Mouse (Mus musculus) hindbrain, embryonic 10.5 days (tissue): ENCODE measurements around the gene Celf2. TPM values are rescaled to one million over a fixed set of nuclear protein-coding genes. Genes with fewer than 3 reads are reported as not detected.
A peak's percentile ranks its signal among the peaks of the same experiment; 100 is the strongest.
"Not testable (repeated sequence)": the region's sequence is repeated elsewhere in the genome, so short reads cannot be mapped to it uniquely, and the experiment has no call there.

Experiments used
- DNase-seq: peaks from one replicate; pipeline ENCODE4 v3.0.0-alpha.2; 2017; ENCODE audit warnings: low spot score
- H3K27ac ChIP-seq: fragments of 300-500 bp; sonication (generic); 2 replicates; pipeline ENCODE4 v1.5.1; 2016; ENCODE audit warnings: mild to moderate bottlenecking, moderate library complexity
- H3K27me3 ChIP-seq: fragments of 300-500 bp; sonication (generic); 2 replicates; pipeline ENCODE4 v1.6.1; 2016; ENCODE audit warnings: mild to moderate bottlenecking; ENCODE audit not compliant: poor library complexity, insufficient read depth, severe bottlenecking
- H3K36me3 ChIP-seq: fragments of 300-500 bp; sonication (generic); 2 replicates; pipeline ENCODE4 v1.6.1; 2016; ENCODE audit warnings: mild to moderate bottlenecking, moderate library complexity
- H3K4me1 ChIP-seq: fragments of 300-500 bp; sonication (generic); replicated peaks from 2 replicates; pipeline ENCODE4 v1.6.1; 2016; ENCODE audit warnings: mild to moderate bottlenecking
- H3K4me3 ChIP-seq: fragments of 300-500 bp; sonication (generic); 2 replicates; pipeline ENCODE4 v1.5.1; 2016; ENCODE audit warnings: mild to moderate bottlenecking, moderate library complexity
- H3K9me3 ChIP-seq: fragments of 300-500 bp; sonication (generic); 2 replicates; pipeline ENCODE4 v1.6.1; 2016; ENCODE audit warnings: mild to moderate bottlenecking, moderate library complexity
- WGBS: fragments of 180-500 bp; shearing (Covaris S2); methylation state at CpG from one replicate; pipeline ENCODE4 v1.1.7; 2016; 5-methylcytosine and 5-hydroxymethylcytosine counted together
- polyA plus RNA-seq: library from polyadenylated mRNA; unstranded; fragments of >200 nt; fragmentation: Nextera tagmentation; extraction: Ambion mirVana; gene quantifications from 2 replicates; pipeline ENCODE4 v1.2.1, GENCODE M21; 2016

The Celf2 gene
- polyA plus RNA-seq, 1 experiment from 2014 or later = 66.8 TPM

- no peaks in the 10 kb centered on the region for H3K9me3 ChIP-seq
- DNase-seq = no peak
Observed at GRCm38 (mm10) chr2:6602163-6602562, 907.2 kb downstream of the Celf2 start.

GRCm38 (mm10) chr2:6598879-6599167, 910.5 kb downstream of the Celf2 start:
- Histone ChIP-seq H3K4me3 (no peak overlapping the region), H3K9me3 (no peaks in the 10 kb centered on the region), H3K27ac (no peak overlapping the region), H3K36me3 (peaks cover 27% of the 10 kb centered on the region), H3K4me1 (peaks cover 16% of the 10 kb centered on the region), H3K27me3 (no peaks in the 10 kb centered on the region)
- WGBS = 90% methylated on average over 1 of the region's 1 CpGs
- DNase-seq = no peak

More at GRCm38 (mm10) chr2:6602163-6602562, 907.2 kb downstream of the Celf2 start:
- Histone ChIP-seq H3K27ac (no peak overlapping the region), H3K27me3 (no peaks in the 10 kb centered on the region), H3K4me3 (no peak overlapping the region), H3K4me1 (no peaks in the 10 kb centered on the region), H3K36me3 (peaks cover 28% of the 10 kb centered on the region)
- WGBS = 84% methylated on average over 4 of the region's 4 CpGs

GRCm38 (mm10) chr2:6598124-6598878, 911.1 kb downstream of the Celf2 start:
- 88% methylated on average over 8 of the region's 8 CpGs for WGBS
- peaks cover 21% of the 10 kb centered on the region for H3K4me1 ChIP-seq
- peaks cover 21% of the 10 kb centered on the region for H3K36me3 ChIP-seq
- no peak overlapping the region for H3K4me3 ChIP-seq
- H3K27ac ChIP-seq = no peak overlapping the region
- no peaks in the 10 kb centered on the region for H3K9me3 ChIP-seq
- no peaks in the 10 kb centered on the region for H3K27me3 ChIP-seq
- no peak for DNase-seq

GRCm38 (mm10) chr2:6594736-6595135, 914.6 kb downstream of the Celf2 start:
- peak; percentile 23 for DNase-seq
- H3K36me3 ChIP-seq = peaks cover 13% of the 10 kb centered on the region
- WGBS = 8% methylated on average over 1 of the region's 1 CpGs
- H3K4me3 ChIP-seq = no peak overlapping the region
- H3K9me3 ChIP-seq = no peaks in the 10 kb centered on the region
- H3K27me3 ChIP-seq = no peaks in the 10 kb centered on the region
- peak overlapping the region; percentile 73 for H3K27ac ChIP-seq
- H3K4me1 ChIP-seq = peaks cover 25% of the 10 kb centered on the region

- no peaks in the 10 kb centered on the region for H3K9me3 ChIP-seq
- H3K4me3 ChIP-seq = no peak overlapping the region
- H3K27ac ChIP-seq = peak overlapping the region; percentile 83
- WGBS = 59% methylated on average over 3 of the region's 3 CpGs
- no peak for DNase-seq
- peaks cover 25% of the 10 kb centered on the region for H3K4me1 ChIP-seq
- H3K36me3 ChIP-seq = peaks cover 13% of the 10 kb centered on the region
- no peaks in the 10 kb centered on the region for H3K27me3 ChIP-seq
Observed at GRCm38 (mm10) chr2:6594160-6594559, 915.2 kb downstream of the Celf2 start.

- H3K4me3 ChIP-seq = no peak overlapping the region
- peak overlapping the region; percentile 83 for H3K27ac ChIP-seq
- peaks cover 13% of the 10 kb centered on the region; the same call in 1 of the 2 replicates for H3K36me3 ChIP-seq
- no peaks in the 10 kb centered on the region for H3K27me3 ChIP-seq
- 78% methylated on average over 14 of the region's 14 CpGs for WGBS
- peaks cover 25% of the 10 kb centered on the region for H3K4me1 ChIP-seq
- DNase-seq = no peak
- no peaks in the 10 kb centered on the region for H3K9me3 ChIP-seq
Observed at GRCm38 (mm10) chr2:6593739-6594138, 915.6 kb downstream of the Celf2 start.

- 92% methylated on average over 10 of the region's 10 CpGs for WGBS
- DNase-seq = no peak
- H3K36me3 ChIP-seq = peaks cover 11% of the 10 kb centered on the region
- no peaks in the 10 kb centered on the region for H3K27me3 ChIP-seq
- no peaks in the 10 kb centered on the region for H3K9me3 ChIP-seq
- no peaks in the 10 kb centered on the region for H3K4me1 ChIP-seq
- no peak overlapping the region for H3K4me3 ChIP-seq
- H3K27ac ChIP-seq = no peak overlapping the region
Observed at GRCm38 (mm10) chr2:6586122-6586681, 923.2 kb downstream of the Celf2 start.

- Histone ChIP-seq H3K36me3 (peaks cover 11% of the 10 kb centered on the region), H3K27me3 (no peaks in the 10 kb centered on the region), H3K4me3 (no peak overlapping the region), H3K27ac (no peak overlapping the region), H3K9me3 (no peaks in the 10 kb centered on the region), H3K4me1 (no peaks in the 10 kb centered on the region)
- DNase-seq = no peak
- 89% methylated on average over 7 of the region's 7 CpGs for WGBS
Observed at GRCm38 (mm10) chr2:6585069-6585754, 924.2 kb downstream of the Celf2 start.

GRCm38 (mm10) chr2:6582711-6583110, 926.7 kb downstream of the Celf2 start:
- Histone ChIP-seq H3K27ac (no peak overlapping the region), H3K36me3 (peaks cover 11% of the 10 kb centered on the region), H3K27me3 (no peaks in the 10 kb centered on the region), H3K9me3 (no peaks in the 10 kb centered on the region), H3K4me3 (no peak overlapping the region), H3K4me1 (no peaks in the 10 kb centered on the region)
- no peak for DNase-seq

- Histone ChIP-seq H3K27ac (no peak overlapping the region), H3K4me3 (no peak overlapping the region), H3K27me3 (no peaks in the 10 kb centered on the region), H3K36me3 (peaks cover 14% of the 10 kb centered on the region), H3K4me1 (no peaks in the 10 kb centered on the region), H3K9me3 (no peaks in the 10 kb centered on the region)
- 86% methylated on average over 5 of the region's 5 CpGs for WGBS
- no peak for DNase-seq
Observed at GRCm38 (mm10) chr2:6580066-6580465, 929.3 kb downstream of the Celf2 start.

GRCm38 (mm10) chr2:6575316-6575715, 934.0 kb downstream of the Celf2 start:
- H3K9me3 ChIP-seq, H3K36me3 ChIP-seq, H3K27ac ChIP-seq, H3K4me1 ChIP-seq, DNase-seq, H3K4me3 ChIP-seq, H3K27me3 ChIP-seq: not testable (repeated sequence)
- 97% methylated on average over 3 of the region's 3 CpGs for WGBS

- Histone ChIP-seq H3K9me3 (no peaks in the 10 kb centered on the region), H3K36me3 (peaks cover 9% of the 10 kb centered on the region), H3K27ac (no peak overlapping the region), H3K4me1 (no peaks in the 10 kb centered on the region), H3K27me3 (no peaks in the 10 kb centered on the region), H3K4me3 (no peak overlapping the region)
- 83% methylated on average over 2 of the region's 2 CpGs for WGBS
- no peak for DNase-seq
Observed at GRCm38 (mm10) chr2:6573640-6574039, 935.7 kb downstream of the Celf2 start.

GRCm38 (mm10) chr2:6572976-6573375, 936.4 kb downstream of the Celf2 start:
- H3K36me3 ChIP-seq = peaks cover 9% of the 10 kb centered on the region
- no peaks in the 10 kb centered on the region for H3K9me3 ChIP-seq
- no peak overlapping the region for H3K4me3 ChIP-seq
- no peaks in the 10 kb centered on the region for H3K4me1 ChIP-seq
- no peak for DNase-seq
- no peak overlapping the region for H3K27ac ChIP-seq
- no peaks in the 10 kb centered on the region for H3K27me3 ChIP-seq
- WGBS = 92% methylated on average over 5 of the region's 5 CpGs
